Mouse (Mus musculus): ENCODE measurements around the gene Sirt4.

Sirt4 gene

DNA sequence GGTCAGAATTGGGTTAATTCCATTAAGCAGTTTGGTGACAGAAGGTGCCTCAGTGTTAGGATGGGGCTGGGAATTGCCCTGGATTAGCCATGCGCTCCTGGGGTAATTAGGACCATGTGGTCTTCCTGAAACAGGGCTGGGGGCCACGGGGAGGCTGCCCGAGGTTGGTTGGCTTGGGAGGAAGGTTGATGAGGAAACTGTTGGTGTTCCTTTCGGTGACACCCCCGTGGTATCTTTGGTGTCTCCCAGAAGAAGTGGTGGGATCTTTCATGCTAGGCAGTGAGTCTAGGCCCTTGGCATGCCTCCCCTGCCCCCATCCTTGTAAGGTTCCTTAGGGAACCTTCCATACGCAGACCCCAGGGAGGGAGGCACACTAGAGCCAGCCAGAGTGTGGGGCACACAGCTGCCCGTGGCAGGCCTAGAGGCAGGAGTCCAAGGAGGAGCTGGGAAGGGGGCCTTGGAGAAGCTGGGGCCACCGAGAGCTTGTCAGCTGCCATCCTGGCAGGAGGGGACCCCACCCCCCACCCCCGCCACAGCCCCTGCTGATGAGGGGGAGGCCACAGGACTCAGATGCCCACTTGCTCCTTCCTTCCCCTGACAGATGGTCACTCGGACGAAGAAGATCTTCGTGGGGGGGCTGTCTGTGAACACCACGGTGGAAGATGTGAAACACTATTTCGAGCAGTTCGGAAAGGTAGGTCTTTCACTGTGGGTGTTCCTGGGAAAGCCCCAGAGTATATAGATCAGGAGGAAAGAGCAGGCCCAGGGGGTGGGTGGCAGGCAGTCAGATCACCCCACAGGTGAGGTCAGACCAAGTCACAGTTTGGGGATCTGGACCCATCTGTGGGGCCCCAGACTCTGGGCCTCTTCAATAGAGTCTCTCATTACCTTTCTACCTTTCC, 49.4 kb downstream of the Sirt4 start:
- DNase-seq (ENCODE audit: low read depth): no peak

DNA sequence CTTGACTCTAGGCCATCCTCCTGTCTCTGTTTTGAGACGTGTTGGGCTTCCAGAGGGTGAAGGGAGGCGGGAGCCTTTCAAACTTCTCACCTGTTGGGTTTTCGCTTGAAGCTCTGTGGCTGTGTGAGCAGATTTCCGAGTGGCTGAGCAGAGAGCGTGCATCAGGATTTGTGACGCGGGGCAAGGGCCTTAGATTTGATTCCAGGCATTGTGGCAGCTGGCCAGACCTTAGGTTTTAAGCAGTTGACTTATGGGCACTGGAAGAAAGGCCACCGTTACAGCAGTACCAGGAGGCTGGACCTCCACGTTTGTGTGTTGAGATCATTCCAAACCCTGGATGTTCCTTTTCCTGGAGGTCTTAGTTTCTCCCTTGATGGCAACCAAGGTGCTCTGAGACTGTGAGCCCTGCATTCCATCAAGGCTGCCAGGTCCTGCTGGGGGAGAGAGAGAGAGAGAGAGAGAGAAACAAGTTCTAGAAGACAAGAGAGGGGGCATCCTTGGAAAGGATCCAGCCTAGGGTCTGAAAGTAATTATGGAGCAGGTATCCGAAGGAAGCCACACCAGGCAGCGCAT, 50.2 kb downstream of the Sirt4 start:
- DNase-seq (ENCODE audit: low read depth): no peak

DNA sequence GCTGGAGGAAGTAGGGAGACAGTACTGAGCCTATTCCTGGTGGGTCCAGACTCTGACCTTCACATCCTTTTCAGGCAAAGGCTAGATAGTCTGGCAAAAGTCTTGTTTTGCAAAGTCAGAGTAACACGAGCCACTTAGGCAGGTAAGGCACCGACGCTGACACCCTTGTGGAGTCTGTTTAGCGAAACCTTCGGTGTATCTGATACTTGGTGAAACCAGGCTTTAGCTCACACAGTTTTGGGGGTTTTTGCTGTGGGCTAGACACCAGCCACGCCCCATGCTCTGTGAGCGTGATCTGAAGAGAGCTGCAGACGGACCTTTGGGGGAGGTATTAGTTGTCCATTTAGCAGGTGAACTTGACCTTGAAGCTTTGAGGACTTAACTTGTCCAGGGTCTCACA, 51.3 kb downstream of the Sirt4 start:
- no peak for DNase-seq (ENCODE audit: low read depth)

DNA sequence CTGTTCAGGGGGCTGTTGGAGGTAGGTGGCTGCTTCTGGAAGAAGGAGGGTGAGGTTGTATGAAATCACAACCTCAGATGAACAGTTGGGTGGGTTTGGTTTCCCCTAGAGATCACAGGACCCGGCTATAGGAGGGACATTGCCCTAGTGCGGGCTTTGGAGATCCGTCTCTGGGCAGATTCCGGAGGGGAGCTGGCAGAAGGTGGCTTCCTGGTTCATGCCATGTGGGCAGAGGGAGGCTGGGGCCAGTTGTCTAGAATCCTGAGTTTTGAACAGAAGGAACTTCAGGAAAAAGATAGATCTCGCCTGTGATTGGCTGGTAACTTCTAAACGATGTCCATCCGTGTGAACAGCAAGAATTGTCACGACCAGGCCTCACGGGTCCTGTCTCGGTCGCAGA, 52.1 kb downstream of the Sirt4 start:
- DNase-seq (ENCODE audit: low read depth): no peak

DNA sequence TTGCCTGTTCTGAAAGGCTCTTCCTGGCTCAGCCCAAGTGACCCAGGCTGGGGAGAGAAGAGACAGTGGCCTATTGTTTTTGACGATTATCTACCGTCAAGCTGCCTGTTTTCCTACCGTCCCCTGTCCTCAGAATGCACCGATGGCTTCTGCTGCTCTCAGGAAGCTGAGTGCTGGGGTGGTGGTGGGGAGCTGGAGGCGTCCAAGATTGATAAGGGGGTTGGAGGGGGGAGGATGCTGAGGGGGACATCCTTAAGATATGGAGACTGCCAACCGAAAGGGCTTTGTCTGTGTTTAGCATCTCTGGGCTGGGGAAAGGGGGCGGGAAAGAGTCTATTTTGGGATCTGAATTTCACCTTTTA, 52.6 kb downstream of the Sirt4 start:
- DNase-seq (ENCODE audit: low read depth): no peak

DNA sequence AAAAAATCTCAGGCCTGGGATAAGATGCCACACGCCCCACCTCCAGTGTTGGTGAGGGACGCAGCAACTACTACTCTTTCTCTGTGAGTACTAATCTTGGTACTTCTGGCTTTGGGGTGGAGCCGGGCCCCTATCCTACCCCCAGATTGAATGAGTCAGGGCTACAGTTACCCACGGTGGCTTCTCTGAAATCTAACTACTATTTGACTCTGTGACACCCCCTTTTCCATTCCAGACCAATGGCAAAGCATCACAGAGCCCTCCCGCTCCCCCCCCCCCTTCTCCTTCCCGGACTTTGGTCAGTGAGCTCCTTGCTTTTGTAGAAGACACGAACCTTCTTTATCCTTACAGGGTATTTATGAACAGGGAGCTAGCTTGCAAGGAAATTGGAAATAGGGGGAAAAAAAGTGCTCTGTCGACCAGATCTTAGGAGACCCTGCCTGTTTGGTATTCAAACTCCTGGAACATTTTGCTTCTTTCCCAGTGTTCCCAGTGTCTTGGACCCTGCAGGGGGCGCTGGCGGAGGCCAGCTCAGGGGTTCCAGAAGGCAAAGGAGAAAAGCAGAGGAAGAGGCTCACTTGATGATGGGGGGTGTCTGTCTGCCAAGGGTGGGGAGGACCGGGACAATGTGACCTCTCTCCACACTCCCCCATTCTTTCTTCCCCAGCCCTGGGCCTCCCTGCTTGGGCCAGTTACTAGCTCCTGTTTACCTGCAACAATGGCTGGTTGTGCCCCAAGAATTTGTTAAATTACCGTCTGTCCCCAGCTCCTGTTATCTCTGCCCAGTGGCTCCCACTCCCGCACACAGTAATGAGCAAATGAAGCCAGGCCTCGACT, 53.2 kb downstream of the Sirt4 start:
- DNase-seq (ENCODE audit: low read depth): no peak

DNA sequence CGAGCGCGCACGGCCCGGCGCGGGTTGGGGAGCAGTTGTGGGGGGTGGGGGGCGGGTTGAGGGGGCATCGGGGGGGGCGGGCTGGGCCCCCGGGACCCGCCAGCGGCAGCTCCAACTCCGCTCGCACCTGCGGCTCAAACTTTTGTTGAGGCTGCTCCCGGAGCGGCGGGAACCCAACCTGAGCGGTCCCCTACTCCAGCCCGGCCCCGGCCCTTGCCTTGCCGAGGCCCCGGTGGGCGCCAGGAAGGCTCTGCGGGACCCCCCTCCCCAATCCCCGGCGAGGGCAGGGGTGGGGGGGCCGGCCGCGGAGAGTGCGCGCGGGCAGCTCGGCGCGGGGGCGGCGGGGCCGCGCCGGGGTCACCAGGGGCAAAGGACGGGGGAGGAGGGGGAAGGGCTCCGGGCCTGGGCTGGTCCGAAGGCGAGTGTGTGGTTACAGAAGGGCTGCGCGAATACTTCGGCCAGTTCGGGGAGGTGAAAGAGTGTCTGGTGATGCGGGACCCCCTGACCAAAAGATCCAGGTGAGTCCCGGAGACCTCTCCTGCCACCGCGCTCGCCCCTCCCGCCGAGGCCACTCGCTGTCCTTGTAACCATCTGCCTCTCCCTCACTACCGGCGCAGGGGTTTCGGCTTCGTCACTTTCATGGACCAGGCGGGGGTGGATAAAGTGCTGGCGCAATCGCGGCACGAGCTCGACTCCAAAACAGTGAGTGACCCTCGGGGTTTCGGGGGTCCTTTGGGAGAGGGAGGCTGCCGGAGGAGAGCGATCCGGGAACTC, 54.2 kb downstream of the Sirt4 start:
- no peak for DNase-seq (ENCODE audit: low read depth)

DNA sequence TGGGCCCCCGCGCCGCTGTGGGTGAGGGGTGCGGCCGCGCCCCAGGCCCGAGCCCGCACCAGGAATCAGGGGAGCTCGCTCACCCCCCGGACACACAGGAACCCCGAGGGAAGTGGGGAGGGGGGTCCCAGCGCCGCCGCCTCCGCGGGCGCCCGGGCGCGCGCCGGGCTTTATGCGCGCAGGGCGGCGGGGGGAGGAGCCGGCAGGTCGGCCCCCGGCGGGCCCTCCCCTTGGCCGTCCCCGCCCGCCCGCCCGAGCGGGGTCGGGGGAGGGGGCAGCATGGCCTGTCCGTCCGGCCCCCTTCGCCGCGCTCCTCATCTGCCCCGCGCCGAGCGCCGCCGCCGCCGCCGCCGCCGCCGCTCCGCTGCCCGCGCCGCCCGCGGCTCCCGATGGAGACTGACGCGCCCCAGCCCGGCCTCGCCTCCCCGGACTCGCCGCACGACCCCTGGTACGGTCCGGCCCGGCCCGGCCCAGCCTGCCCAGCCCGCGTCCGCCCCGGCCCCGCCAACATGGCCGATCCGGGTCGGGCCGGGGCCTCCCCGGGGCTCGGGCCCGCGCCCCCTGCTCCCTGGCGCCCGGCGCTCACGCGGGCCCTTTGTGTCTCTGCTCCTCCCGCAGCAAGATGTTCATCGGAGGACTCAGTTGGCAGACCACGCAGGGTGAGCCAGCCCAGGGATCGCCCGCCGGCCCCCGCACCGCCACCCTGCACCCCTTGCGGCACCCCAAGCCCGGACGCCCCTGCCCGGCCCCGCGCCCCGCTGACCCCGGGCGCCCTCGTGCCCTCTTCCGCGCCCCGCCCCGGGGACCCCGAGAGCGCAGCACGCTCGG, 55.0 kb downstream of the Sirt4 start, which contains the start of gene Msi1:
Msi1 (plus strand) TSS at position 241 of the 828 bp plus-strand sequence.
- no peak for DNase-seq (ENCODE audit: low read depth)

DNA sequence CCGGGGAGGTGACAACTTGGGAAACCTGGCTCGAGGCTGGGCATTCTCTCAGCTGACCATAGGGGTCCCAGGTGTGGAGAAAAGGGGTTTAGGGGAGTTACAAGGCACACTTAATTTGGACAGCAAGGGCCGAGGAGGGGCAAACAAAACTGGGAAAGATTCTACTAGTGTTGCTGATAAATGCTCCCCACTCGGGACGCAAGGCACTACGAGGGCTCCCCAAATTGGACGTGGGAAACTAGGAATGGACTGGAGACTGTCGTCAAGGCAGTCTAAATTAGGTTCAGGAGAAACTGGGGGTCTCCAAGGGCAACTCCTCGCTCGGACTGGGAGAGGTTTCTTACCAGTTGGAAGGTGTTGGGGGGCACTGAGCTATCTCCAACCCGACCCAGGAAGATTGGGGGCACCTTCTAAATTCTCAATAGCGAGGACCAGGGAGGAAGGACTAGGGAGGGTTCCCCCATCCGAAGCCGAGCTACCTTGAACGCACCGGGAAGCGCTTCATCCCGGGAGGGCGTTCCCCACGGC, 55.6 kb downstream of the Sirt4 start:
- no peak for DNase-seq (ENCODE audit: low read depth)
